Mouse (Mus musculus) embryonic facial prominence, embryonic 11.5 days (tissue): ENCODE measurements at regions not wholly inside any gene's neighbourhood (a gene's known extent, or its start where the extent isn't known, plus 50 kb on each side); places are given as distances from the start of the nearest gene placed in this dataset.

ENCODE experiments used
- ATAC-seq: fragments of 200-750 bp; cut with Nextera tagmentation; replicated peaks from 2 replicates; pipeline ENCODE4 v1.8.0; 2017; ENCODE audit warnings: low read depth; ENCODE audit not compliant: insufficient number of reproducible peaks, low FRiP score, low TSS enrichment
- DNase-seq: peaks from one replicate; pipeline ENCODE4 v3.0.0-alpha.2; 2015; ENCODE audit warnings: low spot score
- H3K27ac ChIP-seq: fragments of 300-500 bp; sonication (generic); replicated peaks from 2 replicates; pipeline ENCODE4 v1.5.1; 2014; ENCODE audit warnings: mild to moderate bottlenecking, low read depth, low read length, control low read depth
- H3K27me3 ChIP-seq: fragments of 300-500 bp; sonication (generic); 2 replicates; pipeline ENCODE4 v1.6.1; 2014; ENCODE audit warnings: mild to moderate bottlenecking, low read length, moderate library complexity, mixed read lengths; ENCODE audit not compliant: control insufficient read depth, insufficient read depth
- H3K36me3 ChIP-seq: fragments of 300-500 bp; sonication (generic); replicated peaks from 2 replicates; pipeline ENCODE4 v1.6.1; 2014; ENCODE audit warnings: low read depth, mild to moderate bottlenecking, low read length, moderate library complexity, mixed read lengths; ENCODE audit not compliant: control insufficient read depth, insufficient read depth
- H3K4me1 ChIP-seq: fragments of 300-500 bp; sonication (generic); 2 replicates; pipeline ENCODE4 v1.6.1; 2014; ENCODE audit warnings: low read length, mixed read lengths; ENCODE audit not compliant: control insufficient read depth, insufficient read depth
- H3K4me2 ChIP-seq: fragments of 300-500 bp; sonication (generic); 2 replicates; pipeline ENCODE4 v1.6.1; 2014; ENCODE audit warnings: low read depth, mild to moderate bottlenecking, control low read depth, low read length, moderate library complexity
- H3K4me3 ChIP-seq: fragments of 300-500 bp; sonication (generic); 2 replicates; pipeline ENCODE4 v1.5.1; 2014; ENCODE audit warnings: low read depth, low read length, control low read depth
- H3K9ac ChIP-seq: fragments of 300-500 bp; sonication (generic); replicated peaks from 2 replicates; pipeline ENCODE4 v1.6.1; 2014; ENCODE audit warnings: mild to moderate bottlenecking, control low read depth, low read length
- H3K9me3 ChIP-seq: fragments of 300-500 bp; sonication (generic); replicated peaks from 2 replicates; pipeline ENCODE4 v1.6.1; 2016; ENCODE audit warnings: mild to moderate bottlenecking, low read length, inconsistent platforms, mixed read lengths; ENCODE audit not compliant: control insufficient read depth
- WGBS: fragments of 180-500 bp; shearing (Covaris S2); extraction: QIAGEN DNeasy Blood & Tissue Kit; methylation state at CpG from one replicate; pipeline ENCODE4 v1.1.7; 2014; 5-methylcytosine and 5-hydroxymethylcytosine counted together

- H3K9me3 ChIP-seq, result no peaks in the 10 kb centered on the region
- no peak overlapping the region for H3K4me3 ChIP-seq
- no peaks in the 10 kb centered on the region for H3K27me3 ChIP-seq
- ATAC-seq, result 0 out of 2 replicates have a peak, but pooled peaks have one; percentile 65
- no peaks in the 10 kb centered on the region for H3K4me1 ChIP-seq
- H3K4me2 ChIP-seq, result no peak overlapping the region
- WGBS, result 40% methylated on average over 6 of the region's 6 CpGs
- peak; percentile 62 for DNase-seq
- no peak overlapping the region for H3K9ac ChIP-seq
- H3K36me3 ChIP-seq, result no peaks in the 10 kb centered on the region
- no peak overlapping the region for H3K27ac ChIP-seq
These were observed 57.9 kb upstream of the Ammecr1 start for GRCm38 (mm10) chrX:143024325-143024971.

- H3K27me3 ChIP-seq, result no peaks in the 10 kb centered on the region
These were observed 64.0 kb upstream of the Ammecr1 start for GRCm38 (mm10) chrX:143030371-143031010.

GRCm38 (mm10) chrX:143039878-143040277 is 59.5 kb upstream of the Rtl9 start:
- DNase-seq, result no peak
- no peaks in the 10 kb centered on the region for H3K27me3 ChIP-seq
- H3K4me1 ChIP-seq, result no peaks in the 10 kb centered on the region
- no peaks in the 10 kb centered on the region for H3K9me3 ChIP-seq
- no peak for ATAC-seq
- H3K4me3 ChIP-seq, result no peak overlapping the region
- no peak overlapping the region for H3K4me2 ChIP-seq
- no peaks in the 10 kb centered on the region for H3K36me3 ChIP-seq
- no peak overlapping the region for H3K9ac ChIP-seq
- no peak overlapping the region for H3K27ac ChIP-seq
- WGBS, result 73% methylated on average over 4 of the region's 4 CpGs

More at GRCm38 (mm10) chrX:143030371-143031010, 64.0 kb upstream of the Ammecr1 start:
- no peaks in the 10 kb centered on the region for H3K36me3 ChIP-seq
- 42% methylated on average over 10 of the region's 10 CpGs for WGBS
- H3K4me3 ChIP-seq, result no peak overlapping the region
- DNase-seq (no peak), ATAC-seq (no peak)
- H3K27ac ChIP-seq, result no peak overlapping the region
- H3K9ac ChIP-seq, result no peak overlapping the region
- H3K4me2 ChIP-seq, result no peak overlapping the region
- H3K4me1 ChIP-seq, result no peaks in the 10 kb centered on the region
- no peaks in the 10 kb centered on the region for H3K9me3 ChIP-seq

- WGBS, result 89% methylated on average over 4 of the region's 4 CpGs
- H3K4me3 ChIP-seq, result no peak overlapping the region
- H3K9ac ChIP-seq, result no peak overlapping the region
- no peaks in the 10 kb centered on the region for H3K4me1 ChIP-seq
- DNase-seq (no peak), ATAC-seq (no peak)
- H3K27ac ChIP-seq, result no peak overlapping the region
- no peak overlapping the region for H3K4me2 ChIP-seq
- H3K36me3 ChIP-seq, result no peaks in the 10 kb centered on the region
- no peaks in the 10 kb centered on the region for H3K27me3 ChIP-seq
- H3K9me3 ChIP-seq, result no peaks in the 10 kb centered on the region
These were observed 55.1 kb upstream of the Rtl9 start for GRCm38 (mm10) chrX:143044296-143044695.

- H3K4me3 ChIP-seq, result no peak overlapping the region
- no peaks in the 10 kb centered on the region for H3K4me1 ChIP-seq
- ATAC-seq (no peak), DNase-seq (no peak)
- no peaks in the 10 kb centered on the region for H3K9me3 ChIP-seq
- H3K4me2 ChIP-seq, result no peak overlapping the region
- H3K27me3 ChIP-seq, result no peaks in the 10 kb centered on the region
- no peak overlapping the region for H3K9ac ChIP-seq
- no peak overlapping the region for H3K27ac ChIP-seq
- no peaks in the 10 kb centered on the region for H3K36me3 ChIP-seq
- WGBS, result 77% methylated on average over 8 of the region's 8 CpGs
These were observed 53.1 kb upstream of the Rtl9 start for GRCm38 (mm10) chrX:143046293-143046692.
